Mouse (Mus musculus) lung, postnatal 0 days (tissue): Measurements from ENCODE around the gene Ankle1.

Experiments used
- CTCF ChIP-seq: IDR thresholded peaks from 2 replicates; pipeline ENCODE4 v1.5.1; 2016; ENCODE audit warnings: antibody characterized with exemption, mild to moderate bottlenecking
- EP300 ChIP-seq: IDR thresholded peaks from 2 replicates; pipeline ENCODE4 v1.6.1; 2016; ENCODE audit warnings: antibody characterized with exemption, mild to moderate bottlenecking, control low read depth

DNA sequence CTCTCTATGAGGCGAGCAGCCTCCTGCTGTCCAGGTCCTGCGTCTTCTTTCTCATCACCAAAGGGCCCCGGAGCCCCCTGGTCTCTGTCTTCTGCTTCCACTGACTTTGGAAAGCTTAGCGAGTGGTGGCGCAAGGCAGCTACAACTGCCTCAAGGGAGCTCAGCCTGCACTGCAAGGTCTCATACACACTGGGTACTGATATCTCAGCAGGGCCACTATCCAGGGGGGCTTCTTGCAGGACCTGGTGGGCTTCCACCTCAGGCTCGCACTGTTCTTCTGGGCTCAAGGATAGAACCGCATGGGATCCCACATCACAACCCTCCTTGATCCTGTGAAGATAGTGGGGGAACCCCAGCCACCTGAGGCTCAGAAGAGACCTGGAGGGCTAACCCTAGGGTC is 11.3 kb upstream of the Ankle1 start:
- no peak for TF ChIP-seq CTCF
- TF ChIP-seq EP300 = no peak
